Mouse (Mus musculus): Measurements from ENCODE around the gene Abracl. TPM values are rescaled to one million over a fixed set of nuclear protein-coding genes. Genes with fewer than 3 reads are reported as not detected.
A peak's percentile ranks its signal among the peaks of the same experiment; 100 is the strongest.

Abracl gene
- polyA plus RNA-seq (2017; shearing (Covaris generic)), result 100 to 1,000 TPM; 346 to 495 TPM

DNA sequence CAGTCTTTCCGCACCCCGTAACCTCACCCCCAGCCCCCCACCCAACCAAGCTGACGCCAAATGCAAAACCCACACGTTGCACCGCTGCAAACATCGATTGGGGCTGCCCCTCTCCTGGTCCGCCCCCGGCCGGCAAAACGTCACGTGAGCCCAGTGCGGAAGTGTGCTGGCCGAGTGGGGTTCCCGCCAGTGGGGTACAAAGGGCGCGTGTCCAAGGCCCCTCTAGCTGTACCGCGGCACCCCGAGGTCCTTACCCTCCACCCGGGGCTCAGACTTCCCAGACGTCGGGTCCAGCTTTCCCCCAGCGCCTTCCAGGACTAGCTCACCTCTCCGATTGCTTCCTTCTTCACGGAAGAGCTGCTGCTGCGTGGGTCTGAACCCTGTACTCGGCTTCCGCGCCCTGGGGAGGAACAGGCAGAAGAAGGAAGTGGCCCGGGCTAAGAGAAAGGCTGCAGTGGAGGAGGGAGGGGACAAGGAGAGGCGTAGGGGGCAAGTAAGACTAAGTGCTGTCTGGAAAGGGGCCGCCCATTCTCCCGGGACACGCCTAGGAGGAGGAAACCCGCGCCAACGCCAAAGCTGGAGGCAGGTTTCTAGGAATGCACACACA, at the start of gene Abracl:
TSS of gene Abracl (minus strand) at position 548 of the 607 bp plus-strand sequence.
- peak; percentile 87 for ATAC-seq

DNA sequence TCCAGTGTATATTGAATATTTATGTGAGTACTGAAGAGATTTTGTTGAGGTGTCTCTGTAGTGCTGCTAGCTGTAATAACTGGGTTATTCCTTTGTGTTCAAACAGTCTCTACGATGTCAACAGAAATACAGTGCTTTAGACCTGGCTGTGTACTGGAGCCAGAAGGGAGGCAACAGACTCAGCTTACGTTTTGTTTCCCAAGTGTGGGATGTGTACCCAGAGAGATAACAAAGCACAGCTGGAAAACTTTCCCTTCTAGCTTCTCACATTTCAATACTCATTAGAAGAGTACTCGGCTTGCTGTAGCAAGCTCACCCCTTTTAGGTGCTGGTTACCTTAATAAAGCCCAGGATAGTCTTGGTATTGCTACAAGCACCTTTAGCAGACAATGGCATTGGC, 49.8 kb upstream of the Abracl start:
- no peak for ATAC-seq

DNA sequence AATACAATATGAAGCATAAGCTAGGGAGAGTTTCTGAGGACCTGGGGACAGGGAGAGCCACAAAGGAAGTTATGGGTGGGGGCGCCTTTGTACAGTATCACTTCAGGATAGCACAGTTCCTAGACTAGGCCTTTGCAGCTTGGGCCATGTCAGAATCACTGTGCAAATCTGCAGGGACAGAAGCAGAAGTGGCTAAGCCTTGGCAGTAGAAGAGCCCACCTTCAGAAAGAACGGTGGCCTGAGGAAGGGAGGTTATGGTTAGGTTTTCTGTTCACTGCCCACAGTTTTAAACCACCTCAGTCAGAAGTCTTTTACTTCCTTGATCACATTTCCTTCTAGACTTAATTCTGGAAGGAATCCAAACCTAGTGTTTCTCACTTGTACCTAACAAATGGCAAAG, 47.5 kb upstream of the Abracl start:
- ATAC-seq, result no peak

DNA sequence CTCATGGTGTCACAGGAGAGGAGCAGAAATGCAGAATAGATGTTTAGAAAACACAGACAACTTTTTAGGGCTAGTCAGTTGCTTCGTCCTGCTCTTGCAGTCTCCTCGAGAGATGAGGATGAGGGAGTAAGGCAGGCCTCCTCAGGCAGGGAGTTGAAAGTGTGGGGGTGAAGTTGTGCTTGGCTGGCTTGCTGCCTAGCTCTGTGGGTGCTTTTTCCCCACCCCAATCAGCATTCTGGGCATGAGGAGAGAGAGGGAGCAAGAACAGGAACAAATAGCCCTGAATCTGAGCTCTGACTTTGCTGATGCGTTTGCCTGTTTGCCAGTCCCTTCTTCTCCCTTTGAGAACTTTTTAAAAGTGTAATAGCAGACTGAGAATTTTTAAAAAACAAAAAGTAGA, 47.1 kb upstream of the Abracl start:
- ATAC-seq, result no peak

DNA sequence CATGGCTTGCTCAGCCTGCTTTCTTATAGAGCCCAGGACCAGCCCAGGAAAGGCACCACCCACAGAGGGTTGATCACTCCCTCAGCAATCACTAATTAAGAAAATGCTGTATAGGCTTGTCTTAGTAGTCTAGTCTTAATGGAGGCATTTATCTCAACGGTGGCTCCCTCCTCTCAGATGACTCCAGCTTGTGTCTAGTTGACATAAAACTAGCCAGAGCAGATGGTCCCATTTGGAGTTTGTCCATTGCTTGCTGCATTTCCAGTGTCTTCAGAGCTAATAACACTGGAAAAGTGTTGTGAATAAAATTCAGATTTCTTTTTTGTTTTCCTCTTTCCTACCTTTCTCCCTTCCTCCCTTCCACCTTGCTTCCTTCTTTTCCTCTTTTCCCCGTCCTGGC, 46.5 kb upstream of the Abracl start:
- no peak for ATAC-seq

DNA sequence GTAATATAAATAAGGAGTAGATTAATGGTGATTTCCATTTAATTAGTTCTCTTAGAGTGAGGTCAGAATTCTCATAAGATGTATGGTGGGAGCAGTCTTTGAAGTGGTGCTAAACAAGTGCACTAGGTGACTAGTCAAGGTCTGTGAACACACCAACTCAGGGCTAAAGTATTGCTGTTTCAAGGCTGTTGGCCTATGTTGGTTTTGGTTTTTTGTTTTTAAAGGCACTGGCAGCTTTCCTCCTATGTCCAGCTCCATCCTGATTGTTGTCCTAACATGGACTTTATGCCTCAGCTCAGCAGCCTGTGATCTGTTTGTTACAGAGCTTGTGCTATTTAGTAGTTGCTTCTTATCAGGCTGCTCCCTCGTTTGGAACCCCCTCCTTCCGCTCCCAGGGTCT, 45.8 kb upstream of the Abracl start:
- no peak for ATAC-seq

DNA sequence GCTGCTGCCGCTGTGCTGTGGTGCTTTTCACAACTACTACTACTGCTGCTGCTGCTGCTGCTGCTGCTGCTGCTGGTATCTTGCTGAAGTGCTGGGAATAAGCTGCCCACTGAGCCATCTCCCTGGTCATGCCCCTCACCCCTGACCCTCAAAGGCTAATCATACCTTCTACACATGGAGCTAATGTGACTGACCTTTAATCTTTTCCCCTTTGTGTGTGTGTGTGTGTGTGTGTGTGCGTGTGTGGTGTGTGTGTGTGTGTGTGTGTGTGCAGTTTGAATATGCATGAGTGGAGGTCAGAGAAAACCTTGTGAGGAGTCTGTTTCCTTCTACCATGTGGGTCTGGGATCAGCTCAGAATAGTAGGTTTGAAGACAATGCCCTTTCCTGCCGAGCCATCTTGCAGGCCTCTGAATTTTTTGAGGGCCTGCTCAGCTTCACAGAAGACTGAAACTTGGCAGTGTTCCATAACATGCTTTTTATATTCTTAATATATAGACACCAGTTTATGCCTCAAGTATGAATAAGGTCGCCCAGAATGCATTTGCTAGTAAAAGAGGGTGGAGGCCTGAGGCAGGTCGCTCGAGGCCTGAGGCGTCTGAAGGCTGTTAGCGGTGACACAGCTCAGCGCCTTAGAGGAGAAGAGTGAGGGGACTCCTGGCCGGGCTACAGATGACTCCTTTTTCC, 44.8 kb upstream of the Abracl start:
- ATAC-seq, result no peak

DNA sequence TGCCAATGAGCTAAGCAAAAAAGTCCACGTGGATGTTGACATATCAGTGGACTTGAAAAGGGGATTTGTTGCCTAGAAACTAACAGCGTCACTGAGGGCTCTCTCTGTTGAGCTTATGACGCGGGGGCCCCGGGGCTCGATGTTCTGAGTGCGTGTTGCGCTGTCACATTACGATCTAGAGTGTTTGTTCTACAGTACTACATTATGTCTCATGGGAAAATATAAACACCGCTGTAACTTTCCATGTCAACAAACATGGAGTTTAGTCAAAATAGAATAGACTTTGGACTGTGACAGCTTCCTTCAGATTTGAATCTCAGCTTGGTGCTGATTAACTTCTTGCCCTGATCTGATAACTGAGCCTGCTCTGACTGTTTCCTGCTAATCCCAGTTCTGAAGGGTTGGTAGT, 42.9 kb upstream of the Abracl start:
- no peak for ATAC-seq

DNA sequence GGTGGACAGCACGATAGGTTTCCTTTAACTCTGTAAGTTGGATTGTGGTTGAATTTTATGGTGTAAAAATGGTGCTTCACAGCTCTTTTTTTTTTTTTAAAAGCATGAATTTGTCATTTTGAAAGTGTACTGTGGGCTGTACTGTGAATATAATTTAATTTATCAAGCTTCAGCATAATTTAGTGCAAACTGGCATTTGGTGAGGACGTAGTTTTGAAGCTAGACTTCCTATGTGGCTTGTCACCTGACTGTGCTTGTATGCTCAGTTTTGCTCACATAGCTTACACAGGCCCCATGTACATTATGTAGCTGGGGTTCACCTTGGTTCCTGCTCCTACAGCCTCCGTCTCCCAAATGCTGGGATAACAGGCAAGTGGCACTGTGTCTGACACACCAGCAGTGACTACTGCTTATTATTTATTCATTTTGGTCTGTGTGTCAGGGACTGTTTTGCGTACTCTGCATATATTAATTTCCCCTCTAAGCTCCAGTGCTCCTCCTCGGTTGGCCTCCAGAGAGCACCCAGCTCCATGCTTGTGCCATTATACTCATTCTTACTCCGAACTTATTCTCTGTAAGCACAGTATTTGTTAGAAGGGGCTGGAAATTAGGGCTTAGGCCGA, 41.6 kb upstream of the Abracl start:
- ATAC-seq, result peak; percentile 71

DNA sequence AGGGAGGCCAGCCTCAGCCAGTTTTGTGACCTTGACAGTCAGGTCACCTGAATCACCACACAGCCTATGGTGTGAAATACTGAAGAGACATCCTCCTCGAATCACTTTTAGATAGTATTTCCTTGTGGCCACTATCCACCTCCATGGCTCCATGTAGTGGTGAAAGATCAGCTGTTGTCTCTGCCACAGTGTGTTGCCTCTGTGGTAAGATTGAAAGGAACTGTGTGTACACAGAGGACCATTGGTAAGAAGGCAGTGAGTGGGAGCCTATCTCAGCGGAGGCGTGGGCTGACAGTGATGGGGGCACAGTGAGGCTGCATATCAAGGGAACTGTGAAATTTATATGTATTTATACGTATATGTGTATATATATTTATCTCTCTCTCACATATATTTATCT, 38.4 kb upstream of the Abracl start:
- ATAC-seq, result no peak

DNA sequence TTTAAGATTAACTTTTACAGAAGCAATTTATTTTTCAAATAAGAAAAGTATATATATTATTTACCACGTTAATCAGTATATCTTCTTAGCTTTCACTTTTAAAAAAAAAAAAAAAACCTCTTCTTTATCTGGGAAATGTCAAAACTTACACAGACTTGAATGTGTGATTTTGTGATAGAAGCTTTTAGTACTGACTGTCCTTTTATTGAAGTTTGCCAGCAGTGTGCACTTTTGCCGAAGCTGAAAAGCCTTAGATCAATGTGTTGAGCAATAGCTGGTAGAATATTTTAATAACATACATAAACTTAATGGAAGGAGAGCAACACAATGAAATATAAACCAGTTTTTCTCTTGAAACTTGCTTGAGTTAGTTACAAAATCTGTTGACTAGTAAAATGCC, 37.7 kb upstream of the Abracl start:
- no peak for ATAC-seq

DNA sequence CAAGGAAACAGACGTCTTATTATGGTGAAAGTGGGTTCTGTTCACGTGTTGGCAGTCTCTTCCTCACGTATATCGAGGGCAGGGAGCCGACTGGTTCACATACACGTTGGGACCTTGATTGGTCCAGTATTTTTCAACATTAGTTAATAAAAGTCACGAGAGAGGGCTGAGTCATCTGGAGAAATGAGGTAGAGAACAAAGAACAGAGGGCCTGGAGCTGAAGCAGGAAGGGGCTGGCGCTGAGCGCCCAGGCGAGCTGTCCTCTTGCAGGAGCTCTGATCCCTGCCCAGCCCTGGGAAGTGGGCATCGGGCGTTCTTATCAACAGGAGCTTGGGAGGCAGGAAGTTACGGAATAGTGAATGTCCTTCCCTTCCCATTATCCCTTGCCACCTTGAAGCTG, 36.7 kb upstream of the Abracl start:
- peak; percentile 31 for ATAC-seq

DNA sequence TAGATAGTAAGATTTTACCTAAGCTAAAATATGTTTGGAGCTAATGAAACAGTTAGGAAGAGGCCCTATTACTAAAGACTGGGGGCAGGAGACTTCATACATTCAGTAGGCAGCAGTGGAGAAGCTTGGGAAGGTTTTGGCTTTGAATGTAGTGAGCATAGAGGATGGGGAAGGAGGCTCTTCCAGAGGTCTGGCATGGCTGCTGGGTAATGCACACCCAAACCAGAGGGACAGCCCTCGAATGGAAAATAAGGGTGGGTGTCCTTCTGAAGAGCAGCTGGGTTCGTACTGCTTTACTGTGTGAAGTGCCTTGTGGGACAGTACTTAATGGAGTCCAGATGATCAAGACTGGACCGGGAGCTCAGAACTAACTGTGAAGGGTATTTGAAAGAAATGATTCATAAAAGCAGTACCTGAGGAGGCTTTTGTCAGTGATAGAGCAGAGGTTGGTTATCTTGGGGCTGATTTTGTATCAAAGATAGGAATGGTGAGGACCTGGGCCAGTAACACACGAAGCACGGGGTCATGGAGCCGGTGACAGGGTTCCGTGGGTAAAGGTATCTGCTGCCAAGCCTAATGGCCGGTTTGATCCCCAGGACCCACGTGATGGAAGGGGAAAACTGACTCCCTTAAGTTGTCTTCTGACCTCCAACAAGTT, 35.7 kb upstream of the Abracl start:
- no peak for ATAC-seq

DNA sequence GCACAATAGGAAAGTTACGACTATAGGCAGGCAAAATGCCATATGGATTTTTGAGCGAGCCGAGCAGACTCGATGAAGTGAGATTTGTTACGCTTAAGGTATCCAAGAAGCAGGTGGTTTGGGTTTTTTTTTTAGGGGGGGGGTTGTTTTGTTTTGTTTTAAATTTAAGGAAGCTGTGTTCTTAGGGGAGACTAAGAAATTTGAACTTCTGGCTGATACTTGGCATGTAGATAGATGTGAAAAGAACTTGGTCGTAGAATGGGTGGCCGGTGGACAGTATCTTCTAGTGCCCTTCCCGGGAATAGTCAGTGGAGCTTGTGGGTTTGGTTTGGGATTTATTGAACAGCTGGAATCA, 33.3 kb upstream of the Abracl start:
- ATAC-seq, result no peak

DNA sequence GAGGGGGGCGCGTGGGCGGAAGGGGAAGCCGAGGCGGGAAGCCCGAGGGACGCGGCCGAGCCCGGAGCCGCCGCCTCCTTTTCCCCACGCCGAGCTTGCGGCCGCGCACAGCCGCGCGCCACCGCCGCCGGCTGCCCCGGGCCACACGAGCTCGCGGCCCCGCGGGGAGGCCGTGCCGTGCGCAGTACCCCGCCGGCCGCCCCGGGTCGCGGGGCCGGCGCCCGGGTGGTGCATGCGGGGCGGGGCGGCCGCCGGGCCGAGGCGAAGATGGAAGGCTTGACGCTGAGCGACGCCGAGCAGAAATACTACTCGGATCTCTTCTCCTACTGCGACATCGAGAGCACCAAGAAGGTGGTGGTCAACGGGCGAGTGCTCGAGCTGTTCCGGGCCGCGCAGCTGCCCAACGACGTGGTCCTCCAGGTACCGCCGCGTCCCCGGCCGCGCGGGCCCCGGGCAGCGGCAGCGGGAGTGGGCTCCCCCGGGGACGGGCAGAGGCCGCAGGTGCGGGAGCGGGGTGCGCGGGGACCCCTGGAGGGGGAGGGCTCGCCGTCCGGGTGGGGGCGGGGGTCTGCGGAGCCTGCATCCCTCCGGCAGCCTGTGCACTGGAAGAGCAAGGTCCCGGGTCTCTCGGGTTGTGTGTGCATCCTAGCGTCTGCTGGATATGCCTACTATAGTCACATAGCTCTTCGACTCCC, 32.8 kb upstream of the Abracl start, which contains the start of gene Reps1:
TSS of gene Reps1 (plus strand) at position 166 of the 695 bp plus-strand sequence.
- peak; percentile 43 for ATAC-seq

DNA sequence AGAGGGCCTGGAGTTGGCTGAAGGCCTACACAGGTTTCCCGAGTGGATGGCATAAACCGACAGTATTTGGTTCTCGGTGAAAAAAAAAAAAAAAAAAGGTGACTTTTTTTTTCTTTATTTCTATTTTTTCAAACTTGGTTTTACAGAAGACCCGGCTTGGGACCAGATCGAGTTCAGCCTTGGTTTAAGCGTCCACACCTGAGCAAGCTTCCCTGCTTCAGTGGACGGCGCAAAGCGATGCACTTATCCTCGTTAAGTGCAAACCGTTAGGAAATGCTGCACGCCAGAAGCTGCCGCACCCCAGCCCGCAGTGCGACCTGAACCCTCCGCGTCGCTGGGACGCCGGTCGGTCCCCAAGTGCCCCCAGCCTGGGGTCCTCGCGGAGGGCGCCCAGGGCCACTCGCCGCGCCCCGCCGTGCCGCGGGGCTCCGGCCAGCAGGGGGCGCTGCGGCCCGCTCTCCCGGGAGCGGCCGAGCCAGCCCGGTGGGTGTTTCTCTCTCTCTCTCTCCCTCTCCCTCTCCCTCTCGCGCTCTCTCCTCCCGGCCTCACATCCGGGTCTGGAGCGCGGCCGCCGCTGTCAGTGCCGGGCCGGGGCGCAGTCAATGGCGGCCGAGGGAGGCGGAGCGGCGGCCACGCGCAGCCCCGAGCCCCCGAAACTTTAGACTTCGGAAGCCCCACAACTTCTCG, 32.1 kb upstream of the Abracl start:
- ATAC-seq, result peak; percentile 90

DNA sequence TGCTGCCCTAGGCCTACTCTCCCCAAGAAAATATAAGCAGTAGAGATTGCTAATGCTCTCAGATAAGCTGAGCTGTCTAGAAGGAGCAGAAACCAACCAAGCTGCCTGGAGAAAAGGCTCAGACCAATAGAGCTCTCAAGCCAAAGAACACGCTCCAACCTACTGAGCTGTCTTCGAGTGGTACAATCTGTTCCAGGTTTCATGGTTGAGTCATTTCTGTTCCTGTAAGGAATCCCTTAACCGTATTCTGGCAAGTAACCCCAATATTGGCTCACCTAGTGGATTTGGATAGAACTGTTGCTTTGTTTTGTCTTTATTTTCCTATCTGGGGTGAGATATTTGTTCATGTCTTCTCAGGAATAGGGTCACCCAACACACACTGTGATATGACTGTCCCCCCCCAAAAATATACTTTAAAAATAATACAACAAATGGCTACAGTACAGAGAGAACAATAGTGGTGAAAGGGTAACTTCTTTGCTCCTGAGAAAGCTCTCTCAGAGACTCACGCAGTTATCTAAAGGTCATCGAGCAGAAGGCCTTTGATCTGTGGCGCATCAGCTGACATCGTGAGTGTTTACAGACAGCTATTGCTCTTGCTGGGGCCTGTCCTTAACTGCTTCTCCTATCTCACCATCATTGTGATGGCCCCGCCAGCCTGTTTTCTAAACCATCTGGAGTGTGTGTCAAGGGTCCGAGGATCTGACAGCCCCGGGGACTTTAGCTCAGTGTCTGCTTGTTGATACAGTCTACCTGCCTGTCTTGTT, 24.5 kb upstream of the Abracl start:
- peak; percentile 94 for ATAC-seq

DNA sequence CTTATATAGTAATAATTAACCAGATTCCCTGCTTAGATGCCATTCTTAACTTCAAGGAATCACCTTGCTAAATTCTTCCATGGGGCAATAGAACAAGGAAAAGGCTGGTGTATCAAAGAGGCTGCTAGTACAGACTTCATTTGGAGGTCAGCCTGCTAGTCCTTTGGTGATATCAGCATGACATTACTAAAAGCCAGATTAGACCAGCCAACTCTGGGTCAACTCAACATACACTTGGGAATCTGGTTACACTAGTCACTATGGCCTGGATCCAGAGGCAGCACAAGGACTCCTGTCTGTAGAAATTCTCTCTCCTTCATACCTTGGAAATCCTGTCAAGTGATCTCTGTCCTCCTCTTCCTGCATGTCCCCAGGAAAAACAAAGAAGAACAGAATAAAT, 23.3 kb upstream of the Abracl start:
- no peak for ATAC-seq

DNA sequence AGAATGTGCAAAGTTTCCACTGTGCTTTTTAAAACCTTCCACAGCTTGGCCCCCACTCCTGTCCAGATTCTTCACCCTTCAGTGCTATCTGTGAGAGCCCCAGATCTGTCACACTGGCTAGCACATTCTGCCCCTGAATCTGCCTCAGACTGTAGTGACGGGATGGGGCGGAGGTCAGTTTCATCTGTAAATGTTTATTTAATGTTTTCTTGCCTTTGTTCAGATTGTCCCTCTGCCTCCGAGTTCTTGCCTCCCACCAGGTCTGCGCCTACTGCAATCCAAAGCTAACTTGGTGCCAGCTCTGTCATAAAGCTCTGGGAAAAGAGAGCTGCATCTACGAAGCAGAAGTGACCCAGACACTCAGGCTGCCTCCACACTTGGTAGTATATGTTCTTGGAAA, 13.8 kb upstream of the Abracl start:
- no peak for ATAC-seq

DNA sequence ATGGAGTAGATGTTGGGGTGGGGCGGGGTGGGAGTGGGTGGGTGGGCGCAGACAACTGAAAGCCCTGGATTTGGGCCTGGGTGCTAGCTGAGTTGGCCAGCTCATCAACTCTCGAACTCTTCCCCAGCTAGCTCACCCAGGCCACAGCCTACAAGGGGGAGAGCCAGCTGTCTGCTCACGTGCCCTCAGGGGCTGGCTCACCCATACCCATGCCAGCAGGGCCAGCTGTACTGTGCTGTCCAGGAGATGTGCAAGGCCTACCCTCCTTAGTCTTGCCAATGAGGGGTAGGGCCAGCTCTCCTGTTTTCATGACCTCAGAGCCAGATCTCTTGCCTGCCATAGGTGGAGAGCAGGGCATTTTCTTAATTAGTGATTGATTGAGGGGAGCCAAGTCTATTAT, 11.3 kb upstream of the Abracl start:
- no peak for ATAC-seq

DNA sequence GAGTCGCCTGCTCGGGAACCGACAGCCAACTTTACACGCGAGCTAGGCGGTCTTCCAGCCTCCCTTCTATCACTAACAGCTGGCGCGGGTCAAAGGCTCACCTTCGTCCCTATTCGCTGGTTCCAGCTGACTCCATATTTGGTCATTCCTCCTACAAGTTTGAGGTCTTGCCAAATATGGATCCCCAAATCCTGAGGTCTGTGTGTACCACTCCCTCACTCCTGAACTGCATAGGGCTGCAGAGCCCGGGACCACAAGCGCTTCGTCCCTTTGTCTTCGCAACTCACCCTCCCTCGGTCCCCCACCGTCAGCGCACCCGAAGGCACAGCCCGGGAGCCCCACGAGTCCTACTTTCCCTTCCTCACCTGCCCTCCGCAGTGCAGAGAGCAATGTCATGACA, 776 bp downstream of the Abracl start:
- peak; percentile 69 for ATAC-seq

Measured in CD4-positive, CD25-positive, alpha-beta regulatory T cell, adult 4 months (primary cell).